Mouse (Mus musculus) layer of hippocampus, adult 6 months (tissue): ENCODE measurements around the gene Bcl2l1. TPM values are rescaled to one million over a fixed set of nuclear protein-coding genes. Genes with fewer than 3 reads are reported as not detected.

ENCODE experiments used
- long read RNA-seq, 2 experiments: library from polyadenylated mRNA; unstranded; transcript quantifications; one replicate each; pipeline ENCODE4 v2.0.0; 2019 to 2020
- microRNA-seq: library from miRNA; unstranded; fragments of <30 nt; microRNA quantifications from one replicate; pipeline ENCODE4 v1.2.0, GENCODE M21; 2020
- polyA plus RNA-seq: library from polyadenylated mRNA; unstranded; fragments of <200 nt; fragmentation: Nextera tagmentation; gene quantifications from 2 replicates; pipeline ENCODE4 v1.2.3, GENCODE M21; 2021

Gene Bcl2l1
- 156 and 180 TPM in 2 replicates for polyA plus RNA-seq
- long read RNA-seq, experiment 1, transcript Bcl2l1-202 (3 exons, 2,568 nt) = minor isoform, 76 of 215 reads
- long read RNA-seq, experiment 1, transcript Bcl2l1-201 (3 exons, 2,417 nt) = major isoform, 94 of 215 reads
- long read RNA-seq, experiment 1, partial matches to known transcripts = 8 of 215 reads
- long read RNA-seq, experiment 1, other reads (novel, unspliced or antisense) = 37 of 215 reads
- long read RNA-seq, experiment 2, transcript Bcl2l1-201 (3 exons, 2,417 nt) = major isoform, 372 of 729 reads
- long read RNA-seq, experiment 2, transcript Bcl2l1-202 (3 exons, 2,568 nt) = minor isoform, 177 of 729 reads
- long read RNA-seq, experiment 2, partial matches to known transcripts = 37 of 729 reads
- long read RNA-seq, experiment 2, other reads (novel, unspliced or antisense) = 141 of 729 reads

DNA sequence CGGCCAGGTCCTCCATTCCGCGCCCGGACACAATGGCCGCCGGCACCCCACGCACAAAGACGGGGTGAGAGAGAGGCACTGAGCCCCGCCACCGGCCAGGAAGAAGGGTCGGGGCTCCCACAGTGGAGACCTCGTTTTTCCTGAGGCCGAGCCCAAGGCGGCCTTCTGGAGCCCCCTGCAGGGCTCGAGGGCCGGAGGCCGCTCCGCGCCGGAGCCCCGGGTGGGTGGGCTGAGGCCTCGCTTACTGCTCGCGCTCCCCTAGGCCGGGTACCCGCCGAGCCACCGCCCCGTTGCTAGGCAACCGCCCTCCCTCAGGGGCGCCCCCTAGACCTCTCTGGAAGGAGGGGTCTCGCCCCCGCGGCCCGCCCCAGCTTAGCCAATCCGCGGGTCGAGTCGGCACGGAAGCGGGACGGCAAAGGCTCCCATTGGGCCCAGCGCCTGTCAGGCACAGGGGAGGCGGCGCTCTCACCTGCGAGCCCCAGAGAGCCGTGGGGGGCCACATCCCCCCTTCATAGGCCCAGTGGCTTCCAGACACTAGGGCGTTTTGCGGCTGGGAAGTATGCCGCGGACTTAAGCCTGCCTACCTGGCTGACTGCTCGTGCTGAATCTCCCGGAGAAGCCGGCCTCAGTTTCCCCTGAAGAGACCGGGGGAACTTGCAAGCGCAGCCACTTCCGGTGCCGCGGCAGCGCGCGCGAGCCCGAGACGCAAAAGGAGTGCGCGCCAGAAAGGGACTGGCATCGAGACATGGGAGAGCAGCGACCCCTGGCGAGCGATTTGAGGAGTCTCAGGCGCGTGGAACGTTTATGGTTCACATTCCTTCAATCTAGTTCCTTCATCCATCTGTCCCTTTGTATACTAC, at the start of gene Bcl2l1:
Gene Bcl2l1, minus strand, starts transcription at position 710 of the 860 bp plus-strand sequence.

DNA sequence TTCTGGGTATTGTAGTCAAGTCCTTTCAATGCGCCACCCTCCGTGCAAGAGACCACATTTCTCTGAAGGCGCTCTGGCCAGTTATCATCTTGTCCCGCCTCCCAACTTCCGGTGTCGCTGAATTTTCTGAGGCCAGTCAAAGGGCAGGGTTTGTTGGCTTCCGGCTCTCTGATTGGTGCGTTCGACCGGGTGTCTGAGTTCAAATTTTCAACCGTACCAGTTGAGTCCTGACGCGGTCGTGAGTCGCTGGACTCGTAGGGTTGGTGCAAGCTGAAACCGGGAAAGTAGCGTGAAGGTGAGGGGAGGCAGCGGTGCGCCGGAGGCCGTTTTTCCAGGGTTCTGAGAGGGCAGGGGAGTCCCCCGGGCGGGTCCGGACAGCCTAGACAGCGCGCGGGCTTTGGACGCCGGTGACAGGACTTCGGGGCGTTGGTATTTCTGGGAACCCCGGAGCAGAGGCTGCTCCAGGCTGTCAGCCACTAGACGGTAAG, 16.3 kb upstream of the Bcl2l1 start, which contains the start of gene Tpx2:
Gene Tpx2, plus strand, starts transcription at position 150 of the 488 bp plus-strand sequence.

DNA sequence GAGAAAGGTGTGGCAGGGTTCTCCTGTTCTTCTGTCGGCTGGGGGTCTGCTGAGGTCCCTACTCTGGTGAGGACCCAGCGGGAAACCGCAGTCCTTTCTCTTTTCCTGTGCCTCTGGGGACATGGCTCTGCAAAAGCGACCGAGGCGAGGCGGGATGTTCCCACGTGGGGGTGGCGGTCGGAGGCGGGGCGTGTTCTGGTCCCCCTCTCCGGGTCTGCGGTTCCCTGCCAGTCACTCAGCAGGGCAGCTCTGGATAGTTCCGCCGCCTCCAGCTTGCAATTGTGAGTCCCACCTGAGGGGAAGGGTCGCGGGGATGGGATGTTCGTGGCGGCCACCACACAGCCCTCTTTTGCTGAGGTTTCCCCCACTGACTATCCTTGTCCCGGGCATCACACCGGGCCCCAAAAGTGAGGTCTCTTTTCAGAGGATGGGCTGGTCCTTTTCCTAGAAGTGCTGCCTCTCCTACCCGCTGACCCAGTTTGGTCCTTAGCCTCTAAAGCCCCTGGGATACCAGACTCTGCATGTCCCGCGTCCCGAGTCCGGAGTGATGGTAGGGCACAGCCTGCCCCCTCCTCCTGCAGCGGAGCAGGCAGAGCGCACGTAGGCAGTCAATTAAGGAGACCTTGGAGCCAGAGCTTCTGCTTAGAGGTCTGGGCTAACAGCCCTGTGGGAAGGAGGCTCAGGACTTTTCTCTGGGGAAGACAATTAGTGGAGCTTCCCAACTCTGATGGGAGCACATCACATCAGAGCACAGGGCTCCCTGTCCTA, 77.4 kb downstream of the Bcl2l1 start, which contains the start of gene Cox4i2:
Gene Cox4i2, plus strand, starts transcription at position 230 of the 768 bp plus-strand sequence.

GRCm38 (mm10) chr2:152736090-152736601, 95.4 kb downstream of the Bcl2l1 start, which contains the start of gene Id1:
Gene Id1, plus strand, starts transcription at chr2:152736251.

Small RNAs within 50 kb of the gene (microRNA-seq; reads per million reads assigned to microRNA genes)
- gene Gm23802 (not detected), gene Mir5622 (not detected)

Other genes with a start within 250 kb of the Bcl2l1 start
- not detected in 2 replicates for gene Defb45, start 232.3 kb downstream of the Bcl2l1 start, polyA plus RNA-seq
- gene Defb36, start 227.4 kb downstream of the Bcl2l1 start, polyA plus RNA-seq = not detected in 2 replicates
- 1.4 TPM in 1 of 2 replicates, not detected in the other for gene Defb25, start 208.7 kb downstream of the Bcl2l1 start, polyA plus RNA-seq
- gene Rem1, start 204.8 kb downstream of the Bcl2l1 start, polyA plus RNA-seq = 0.35 and 0.44 TPM in 2 replicates
- 74.3 and 79.3 TPM in 2 replicates for gene H13, start 162.3 kb downstream of the Bcl2l1 start, polyA plus RNA-seq
- gene Mcts2, start 144.7 kb downstream of the Bcl2l1 start, polyA plus RNA-seq = 21.8 and 22.0 TPM in 2 replicates
- 15.1 and 16.2 TPM in 2 replicates for gene Id1, start 95.5 kb downstream of the Bcl2l1 start, polyA plus RNA-seq
- 2.6 and 3.0 TPM in 2 replicates for gene Cox4i2, start 77.6 kb downstream of the Bcl2l1 start, polyA plus RNA-seq
- gene Tpx2, start 16.2 kb upstream of the Bcl2l1 start, polyA plus RNA-seq = 0.50 and 0.72 TPM in 2 replicates
- gene Mylk2, start 79.6 kb upstream of the Bcl2l1 start, polyA plus RNA-seq = not detected in 2 replicates
- gene Foxs1, start 101.5 kb upstream of the Bcl2l1 start, polyA plus RNA-seq = 0.60 and 0.63 TPM in 2 replicates
- 6.7 and 12.0 TPM in 2 replicates for gene Dusp15, start 120.0 kb upstream of the Bcl2l1 start, polyA plus RNA-seq
- 1.3 and 1.9 TPM in 2 replicates for gene Ttll9, start 130.8 kb upstream of the Bcl2l1 start, polyA plus RNA-seq
- 34.8 and 41.0 TPM in 2 replicates for gene Pdrg1, start 183.7 kb upstream of the Bcl2l1 start, polyA plus RNA-seq
- gene Xkr7, start 200.1 kb upstream of the Bcl2l1 start, polyA plus RNA-seq = 0.05 and 0.08 TPM in 2 replicates
- 0.06 and 0.11 TPM in 2 replicates for gene Ccm2l, start 234.2 kb upstream of the Bcl2l1 start, polyA plus RNA-seq